Mouse (Mus musculus): ENCODE measurements around the gene Rbm12. TPM values are rescaled to one million over a fixed set of nuclear protein-coding genes. Genes with fewer than 3 reads are reported as not detected.
"Not testable (repeated sequence)": the region's sequence is repeated elsewhere in the genome, so short reads cannot be mapped to it uniquely, and the experiment has no call there.

The Rbm12 gene
- polyA plus RNA-seq, 1 experiment from 2014 or later: 47.3 TPM

- Histone ChIP-seq H3K4me2 (ENCODE audit: low read depth, low read length) (no peak overlapping the region), H3K4me3 (ENCODE audit: low read depth, low read length) (peak overlapping the region; percentile 77; the same call in 1 of the 2 replicates), H3K36me3 (replicated peaks; ENCODE audit: control insufficient read depth, insufficient read depth, low read depth, low read length) (no peaks in the 10 kb centered on the region), H3K4me1 (ENCODE audit: control insufficient read depth, insufficient read depth, low read length) (no peaks in the 10 kb centered on the region), H3K9me3 (replicated peaks; ENCODE audit: control insufficient read depth, low read length) (no peaks in the 10 kb centered on the region), H3K27ac (replicated peaks; ENCODE audit: low read depth, low read length) (no peak overlapping the region), H3K27me3 (ENCODE audit: control insufficient read depth, insufficient read depth, low read length) (no peaks in the 10 kb centered on the region), H3K9ac (replicated peaks; ENCODE audit: low read length) (no peak overlapping the region)
- WGBS: 88% methylated on average over 2 of the region's 2 CpGs
- DNase-seq (ENCODE audit: low spot score): no peak
- ATAC-seq (replicated peaks; ENCODE audit: insufficient number of reproducible peaks, low FRiP score, low TSS enrichment, low read depth): no peak
Measured at GRCm38 (mm10) chr2:156142820-156143219, 31.0 kb upstream of the Rbm12 start.

- ATAC-seq (replicated peaks; ENCODE audit: insufficient number of reproducible peaks, low FRiP score, low TSS enrichment, low read depth): no peak
- no peak for DNase-seq (ENCODE audit: low spot score)
- Histone ChIP-seq H3K4me1 (ENCODE audit: control insufficient read depth, insufficient read depth, low read length) (no peaks in the 10 kb centered on the region), H3K27ac (replicated peaks; ENCODE audit: low read depth, low read length) (no peak overlapping the region), H3K27me3 (ENCODE audit: control insufficient read depth, insufficient read depth, low read length) (no peaks in the 10 kb centered on the region), H3K4me3 (ENCODE audit: low read depth, low read length) (no peak overlapping the region), H3K36me3 (replicated peaks; ENCODE audit: control insufficient read depth, insufficient read depth, low read depth, low read length) (no peaks in the 10 kb centered on the region), H3K9me3 (replicated peaks; ENCODE audit: control insufficient read depth, low read length) (no peaks in the 10 kb centered on the region), H3K9ac (replicated peaks; ENCODE audit: low read length) (no peak overlapping the region), H3K4me2 (ENCODE audit: low read depth, low read length) (no peak overlapping the region)
- 88% methylated on average over 6 of the region's 6 CpGs for WGBS
Measured at GRCm38 (mm10) chr2:156135695-156136094, 23.9 kb upstream of the Rbm12 start.

GRCm38 (mm10) chr2:156134161-156134560, 22.4 kb upstream of the Rbm12 start:
- H3K9ac ChIP-seq (replicated peaks; ENCODE audit: low read length): no peak overlapping the region
- H3K4me3 ChIP-seq (ENCODE audit: low read depth, low read length): no peak overlapping the region
- no peaks in the 10 kb centered on the region for H3K4me1 ChIP-seq (ENCODE audit: control insufficient read depth, insufficient read depth, low read length)
- DNase-seq (ENCODE audit: low spot score) (no peak), ATAC-seq (replicated peaks; ENCODE audit: insufficient number of reproducible peaks, low FRiP score, low TSS enrichment, low read depth) (no peak)
- no peaks in the 10 kb centered on the region for H3K36me3 ChIP-seq (replicated peaks; ENCODE audit: control insufficient read depth, insufficient read depth, low read depth, low read length)
- no peak overlapping the region for H3K27ac ChIP-seq (replicated peaks; ENCODE audit: low read depth, low read length)
- H3K27me3 ChIP-seq (ENCODE audit: control insufficient read depth, insufficient read depth, low read length): no peaks in the 10 kb centered on the region
- no peak overlapping the region for H3K4me2 ChIP-seq (ENCODE audit: low read depth, low read length)
- no peaks in the 10 kb centered on the region for H3K9me3 ChIP-seq (replicated peaks; ENCODE audit: control insufficient read depth, low read length)
- WGBS: 95% methylated on average over 5 of the region's 5 CpGs

- Histone ChIP-seq H3K36me3 (replicated peaks; ENCODE audit: control insufficient read depth, insufficient read depth, low read depth, low read length) (no peaks in the 10 kb centered on the region), H3K4me3 (ENCODE audit: low read depth, low read length) (no peak within 1 kb of the TSS), H3K27ac (replicated peaks; ENCODE audit: low read depth, low read length) (no peak within 1 kb of the TSS), H3K4me2 (ENCODE audit: low read depth, low read length) (no peak within 1 kb of the TSS), H3K4me1 (ENCODE audit: control insufficient read depth, insufficient read depth, low read length) (no peaks in the 10 kb centered on the region), H3K27me3 (ENCODE audit: control insufficient read depth, insufficient read depth, low read length) (no peaks in the 10 kb centered on the region), H3K9me3 (replicated peaks; ENCODE audit: control insufficient read depth, low read length) (no peaks in the 10 kb centered on the region), H3K9ac (replicated peaks; ENCODE audit: low read length) (no peak within 1 kb of the TSS)
- ATAC-seq (replicated peaks; ENCODE audit: insufficient number of reproducible peaks, low FRiP score, low TSS enrichment, low read depth) (no peak), DNase-seq (ENCODE audit: low spot score) (no peak)
- WGBS: 96% methylated on average over 5 of the region's 5 CpGs
Measured at GRCm38 (mm10) chr2:156126992-156127391, 15.2 kb upstream of the Rbm12 start, which contains the start of gene Gm28036. Gene Gm28036, minus strand, starts transcription at chr2:156127092.

GRCm38 (mm10) chr2:156123731-156124130, 12.0 kb upstream of the Rbm12 start:
- DNase-seq (ENCODE audit: low spot score) (no peak), ATAC-seq (replicated peaks; ENCODE audit: insufficient number of reproducible peaks, low FRiP score, low TSS enrichment, low read depth) (no peak)
- Histone ChIP-seq H3K4me1 (ENCODE audit: control insufficient read depth, insufficient read depth, low read length) (no peaks in the 10 kb centered on the region), H3K9ac (replicated peaks; ENCODE audit: low read length) (no peak overlapping the region), H3K27ac (replicated peaks; ENCODE audit: low read depth, low read length) (no peak overlapping the region), H3K27me3 (ENCODE audit: control insufficient read depth, insufficient read depth, low read length) (no peaks in the 10 kb centered on the region), H3K4me3 (ENCODE audit: low read depth, low read length) (no peak overlapping the region), H3K4me2 (ENCODE audit: low read depth, low read length) (no peak overlapping the region), H3K36me3 (replicated peaks; ENCODE audit: control insufficient read depth, insufficient read depth, low read depth, low read length) (no peaks in the 10 kb centered on the region), H3K9me3 (replicated peaks; ENCODE audit: control insufficient read depth, low read length) (no peaks in the 10 kb centered on the region)
- WGBS: 94% methylated on average over 5 of the region's 5 CpGs

GRCm38 (mm10) chr2:156119566-156119965, 7.8 kb upstream of the Rbm12 start:
- H3K27me3 ChIP-seq (ENCODE audit: control insufficient read depth, insufficient read depth, low read length): no peaks in the 10 kb centered on the region
- ATAC-seq (replicated peaks; ENCODE audit: insufficient number of reproducible peaks, low FRiP score, low TSS enrichment, low read depth) (no peak), DNase-seq (ENCODE audit: low spot score) (no peak)
- no peak overlapping the region for H3K27ac ChIP-seq (replicated peaks; ENCODE audit: low read depth, low read length)
- H3K4me3 ChIP-seq (ENCODE audit: low read depth, low read length): no peak overlapping the region
- H3K9ac ChIP-seq (replicated peaks; ENCODE audit: low read length): no peak overlapping the region
- H3K36me3 ChIP-seq (replicated peaks; ENCODE audit: control insufficient read depth, insufficient read depth, low read depth, low read length): no peaks in the 10 kb centered on the region
- no peaks in the 10 kb centered on the region for H3K9me3 ChIP-seq (replicated peaks; ENCODE audit: control insufficient read depth, low read length)
- H3K4me1 ChIP-seq (ENCODE audit: control insufficient read depth, insufficient read depth, low read length): no peaks in the 10 kb centered on the region
- no peak overlapping the region for H3K4me2 ChIP-seq (ENCODE audit: low read depth, low read length)

GRCm38 (mm10) chr2:156112080-156112423, 274 bp upstream of the Rbm12 start:
- WGBS: 30% methylated on average over 5 of the region's 5 CpGs
- peak overlapping the region; percentile 98 for H3K9ac ChIP-seq (replicated peaks; ENCODE audit: low read length)
- H3K4me1 ChIP-seq (ENCODE audit: control insufficient read depth, insufficient read depth, low read length); ATAC-seq (replicated peaks; ENCODE audit: insufficient number of reproducible peaks, low FRiP score, low TSS enrichment, low read depth); H3K36me3 ChIP-seq (replicated peaks; ENCODE audit: control insufficient read depth, insufficient read depth, low read depth, low read length); H3K9me3 ChIP-seq (replicated peaks; ENCODE audit: control insufficient read depth, low read length); DNase-seq (ENCODE audit: low spot score); H3K27me3 ChIP-seq (ENCODE audit: control insufficient read depth, insufficient read depth, low read length): not testable (repeated sequence)
- H3K4me2 ChIP-seq (ENCODE audit: low read depth, low read length): peak overlapping the region; percentile 39
- H3K27ac ChIP-seq (replicated peaks; ENCODE audit: low read depth, low read length): peak overlapping the region; percentile 82; the same call in 1 of the 2 replicates
- peak overlapping the region; percentile 89 for H3K4me3 ChIP-seq (ENCODE audit: low read depth, low read length)

GRCm38 (mm10) chr2:156110627-156111357, 986 bp downstream of the Rbm12 start:
- H3K4me3 ChIP-seq (ENCODE audit: low read depth, low read length): peak overlapping the region; percentile 89
- no peaks in the 10 kb centered on the region for H3K27me3 ChIP-seq (ENCODE audit: control insufficient read depth, insufficient read depth, low read length)
- H3K9ac ChIP-seq (replicated peaks; ENCODE audit: low read length): peak overlapping the region; percentile 98
- ATAC-seq (replicated peaks; ENCODE audit: insufficient number of reproducible peaks, low FRiP score, low TSS enrichment, low read depth) (peak; percentile 80), DNase-seq (ENCODE audit: low spot score) (peak; percentile 61)
- H3K4me2 ChIP-seq (ENCODE audit: low read depth, low read length): peak overlapping the region; percentile 47
- no peaks in the 10 kb centered on the region for H3K36me3 ChIP-seq (replicated peaks; ENCODE audit: control insufficient read depth, insufficient read depth, low read depth, low read length)
- WGBS: 1% methylated on average over 16 of the region's 16 CpGs
- no peaks in the 10 kb centered on the region for H3K4me1 ChIP-seq (ENCODE audit: control insufficient read depth, insufficient read depth, low read length)
- H3K9me3 ChIP-seq (replicated peaks; ENCODE audit: control insufficient read depth, low read length): no peaks in the 10 kb centered on the region
- H3K27ac ChIP-seq (replicated peaks; ENCODE audit: low read depth, low read length): peak overlapping the region; percentile 82

All from embryonic facial prominence, embryonic 11.5 days (tissue).